Mouse (Mus musculus): ENCODE data around the gene Palm.

Gene Palm

DNA sequence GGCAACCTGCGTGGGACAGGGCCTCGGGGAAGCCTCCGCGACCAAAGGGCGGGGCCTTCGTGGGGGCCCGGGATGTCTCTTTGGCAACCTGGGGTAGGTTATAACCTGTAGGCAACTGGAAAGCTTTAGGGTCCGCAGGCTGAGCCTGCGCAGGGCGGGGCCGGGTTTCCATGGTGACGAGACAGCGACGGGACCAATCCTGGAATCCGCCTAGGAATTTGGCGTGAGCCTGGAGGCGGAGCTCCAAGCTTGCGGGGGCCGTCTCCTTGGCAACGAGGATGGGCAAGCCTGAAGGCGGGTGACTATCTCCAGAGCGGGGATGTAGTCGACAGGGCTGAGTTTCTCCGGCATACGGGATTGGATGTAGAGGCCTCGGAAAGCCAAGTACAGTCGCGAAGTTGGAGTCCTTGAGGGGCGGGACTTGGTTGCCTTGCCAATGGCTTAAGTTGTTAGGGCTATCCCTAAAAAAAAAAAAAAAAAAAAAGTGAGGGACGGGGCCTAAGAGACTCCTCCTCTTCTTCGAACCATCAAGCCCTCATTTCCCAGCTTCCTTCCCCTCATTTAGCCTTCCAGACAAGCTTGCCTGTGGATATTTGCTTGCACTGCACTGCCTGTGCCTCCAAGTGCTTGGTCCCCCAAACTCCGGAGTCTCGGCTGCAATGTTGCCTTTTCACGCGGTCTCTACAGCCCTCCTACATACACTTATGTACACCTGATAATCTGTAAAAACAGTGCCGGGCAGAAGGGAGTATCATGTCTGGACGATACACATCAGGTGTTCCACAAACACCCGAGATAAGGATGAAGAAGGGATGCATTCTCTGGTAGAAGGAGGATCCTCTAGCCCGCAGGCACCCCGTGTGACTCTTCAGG, 25.8 kb upstream of the Palm start:
- in situ Hi-C loops (cut with MboI; ENCODE audit: low pct_unique_long_range_greater_than_20kb in 1 of 2, low sequenced_read_pairs in 2 of 2, unreplicated experiment in 1 of 2): no loop called here

DNA sequence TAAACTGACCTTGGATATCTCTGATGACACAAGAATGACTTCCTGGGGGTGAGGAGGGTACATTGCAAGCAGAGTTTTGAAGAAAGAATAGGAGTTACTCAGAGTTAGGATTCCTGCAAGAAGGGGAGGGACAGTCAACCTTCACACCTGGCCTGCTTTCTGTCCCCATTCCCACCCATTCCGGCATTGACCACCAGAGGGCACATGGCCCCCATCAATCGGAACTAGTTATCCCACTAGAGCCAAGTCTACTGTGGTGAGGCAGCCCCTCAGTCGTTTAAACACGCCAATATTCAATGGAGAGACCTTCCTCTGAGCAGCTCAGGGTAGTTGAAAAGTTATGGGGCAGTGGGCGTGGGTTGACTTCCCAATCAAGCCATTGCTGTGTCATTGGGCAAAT, 25.0 kb upstream of the Palm start:
- in situ Hi-C loops (cut with MboI; ENCODE audit: low pct_unique_long_range_greater_than_20kb in 1 of 2, low sequenced_read_pairs in 2 of 2, unreplicated experiment in 1 of 2): no loop called here

DNA sequence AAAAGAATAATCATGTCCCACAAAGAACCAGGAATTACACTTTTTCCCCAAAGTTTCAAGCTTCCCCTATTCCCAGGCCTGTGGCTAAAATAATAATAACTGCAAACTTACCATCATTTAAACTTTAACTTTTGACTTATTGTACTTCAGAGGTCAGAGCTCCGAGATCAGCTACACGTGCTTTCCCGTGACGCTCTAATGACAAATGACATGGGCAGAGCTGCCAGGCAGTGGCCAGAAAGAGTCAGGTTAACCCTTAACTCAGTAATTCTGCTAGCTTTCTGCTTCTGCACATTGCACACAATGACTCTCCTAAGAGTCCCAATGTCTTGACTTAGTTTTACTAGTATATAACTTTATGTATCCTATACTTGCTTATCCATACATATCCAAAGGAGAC, 24.0 kb upstream of the Palm start:
- in situ Hi-C loops (cut with MboI; ENCODE audit: low pct_unique_long_range_greater_than_20kb in 1 of 2, low sequenced_read_pairs in 2 of 2, unreplicated experiment in 1 of 2): no loop called here

DNA sequence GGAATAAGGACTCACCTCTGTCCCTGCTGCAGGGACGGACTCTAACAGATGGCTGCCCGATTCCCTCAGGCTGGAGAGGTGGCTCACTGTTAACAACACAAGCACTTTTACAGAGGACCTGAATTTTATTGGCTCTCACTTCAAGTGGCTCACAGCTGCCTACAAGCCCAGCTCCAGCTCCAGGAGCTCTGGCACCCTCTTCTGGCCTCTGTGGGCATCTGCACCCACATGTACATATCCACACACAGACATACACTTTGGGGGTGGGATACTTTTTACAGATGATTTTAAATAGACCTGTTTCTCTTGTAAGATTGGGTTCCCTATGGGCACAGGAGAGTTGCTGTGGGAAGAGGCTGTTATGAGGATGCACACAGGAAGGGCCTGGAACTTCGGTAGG, 21.1 kb upstream of the Palm start:
- in situ Hi-C loops (cut with MboI; ENCODE audit: low pct_unique_long_range_greater_than_20kb in 1 of 2, low sequenced_read_pairs in 2 of 2, unreplicated experiment in 1 of 2): no loop called here

DNA sequence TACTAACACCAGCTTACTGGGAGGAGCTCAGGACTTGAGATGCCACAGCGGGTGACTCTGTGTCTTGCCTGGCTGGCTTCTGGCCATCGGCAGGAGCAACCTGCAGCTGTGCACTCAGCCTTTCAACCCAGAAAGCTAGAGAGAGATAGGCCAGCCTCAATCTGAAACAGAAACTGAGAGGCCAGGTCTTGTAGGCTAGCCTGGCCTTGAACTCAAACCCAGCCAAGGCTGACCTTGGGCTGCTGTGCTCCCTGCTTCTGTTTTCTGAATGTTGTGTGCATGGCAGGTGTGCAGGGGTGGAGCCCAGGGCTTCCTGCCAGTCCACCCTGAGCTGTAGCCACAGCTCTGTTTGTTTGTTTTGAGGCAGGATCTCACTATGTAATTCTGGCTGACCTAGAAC, 20.2 kb upstream of the Palm start:
- in situ Hi-C loops (cut with MboI; ENCODE audit: low pct_unique_long_range_greater_than_20kb in 1 of 2, low sequenced_read_pairs in 2 of 2, unreplicated experiment in 1 of 2): no loop called here

DNA sequence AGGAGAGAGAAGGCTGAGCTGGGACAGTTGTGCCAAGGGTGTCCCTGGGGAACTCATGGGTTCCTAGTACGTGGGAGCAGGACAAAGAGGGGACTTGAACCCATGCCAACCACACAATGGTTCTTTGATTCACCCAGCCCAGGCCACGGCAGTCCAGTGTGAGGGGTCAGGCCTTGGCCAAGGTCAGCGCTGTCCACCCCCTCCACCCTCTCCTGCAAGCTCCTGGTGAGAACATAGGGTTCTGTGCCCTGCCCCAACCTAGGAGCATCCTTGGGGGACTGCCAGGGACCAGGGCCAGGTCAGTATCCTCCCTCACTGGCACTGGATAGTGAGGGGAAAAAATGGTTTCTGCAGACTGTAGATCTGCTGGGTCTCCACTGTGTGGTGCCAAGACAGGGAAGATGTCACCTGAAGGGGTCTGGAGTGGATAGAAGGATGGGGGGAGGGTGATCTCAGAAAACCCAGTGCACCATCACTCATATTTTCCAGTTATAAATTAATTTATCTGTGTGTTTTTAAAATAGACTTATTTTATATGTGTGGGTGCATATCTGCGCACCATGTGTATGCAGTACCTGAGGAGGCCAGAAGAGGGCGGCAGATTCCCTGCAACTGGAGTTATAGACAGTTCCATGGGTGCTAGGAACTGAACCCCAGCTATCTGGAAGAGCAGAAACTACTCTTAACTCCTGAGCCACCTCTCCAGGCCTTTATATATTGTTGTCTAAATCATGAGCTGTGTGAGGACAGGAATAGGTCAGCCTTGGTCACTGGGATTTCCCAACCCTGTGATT, 18.7 kb upstream of the Palm start:
- in situ Hi-C loops (cut with MboI; ENCODE audit: low pct_unique_long_range_greater_than_20kb in 1 of 2, low sequenced_read_pairs in 2 of 2, unreplicated experiment in 1 of 2): no loop called here

DNA sequence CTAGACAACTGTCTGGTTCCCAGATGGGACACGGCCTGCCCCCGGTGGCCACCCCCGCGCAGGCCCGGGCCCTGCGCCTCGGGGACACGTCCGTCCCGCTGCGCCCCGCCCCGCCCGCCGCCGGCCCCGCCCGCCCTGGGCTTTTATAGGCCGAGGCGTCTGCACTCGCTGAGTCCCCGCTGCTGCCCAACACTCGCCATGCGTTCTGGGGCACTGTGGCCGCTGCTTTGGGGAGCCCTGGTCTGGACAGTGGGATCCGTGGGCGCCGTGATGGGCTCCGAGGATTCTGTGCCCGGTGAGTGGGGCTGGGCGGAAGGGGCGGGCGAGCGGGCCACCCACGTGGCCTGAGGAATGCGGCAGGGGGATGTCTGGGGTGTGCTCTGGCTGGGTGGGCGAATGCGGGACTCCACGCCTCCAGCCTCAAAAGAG, 16.3 kb upstream of the Palm start, which contains the start of gene Fstl3:
Fstl3 (plus strand) TSS at position 170 of the 429 bp plus-strand sequence.
- in situ Hi-C loops (cut with MboI; ENCODE audit: low pct_unique_long_range_greater_than_20kb in 1 of 2, low sequenced_read_pairs in 2 of 2, unreplicated experiment in 1 of 2): no loop called here

DNA sequence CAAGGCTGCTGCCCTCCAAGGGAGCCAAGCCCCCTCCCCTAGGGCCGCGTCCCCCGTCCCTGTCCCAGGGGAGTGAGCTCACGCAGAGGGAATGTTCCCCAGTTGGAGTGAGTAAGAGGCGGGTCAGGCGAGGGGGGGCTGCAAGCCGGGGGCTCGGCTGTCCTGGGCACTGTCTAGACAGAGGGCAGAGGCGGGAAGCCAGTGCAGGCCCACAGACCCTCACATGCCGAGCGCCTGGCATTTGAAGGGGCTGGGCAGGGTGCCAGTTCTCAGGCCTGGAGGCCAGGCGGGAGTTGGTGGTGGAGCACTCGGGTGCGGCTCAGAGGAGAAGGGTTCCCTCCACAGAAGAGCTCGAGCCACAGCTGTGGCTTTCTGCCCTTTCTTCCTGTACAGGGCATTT, 15.4 kb upstream of the Palm start:
- in situ Hi-C loops (cut with MboI; ENCODE audit: low pct_unique_long_range_greater_than_20kb in 1 of 2, low sequenced_read_pairs in 2 of 2, unreplicated experiment in 1 of 2): no loop called here

DNA sequence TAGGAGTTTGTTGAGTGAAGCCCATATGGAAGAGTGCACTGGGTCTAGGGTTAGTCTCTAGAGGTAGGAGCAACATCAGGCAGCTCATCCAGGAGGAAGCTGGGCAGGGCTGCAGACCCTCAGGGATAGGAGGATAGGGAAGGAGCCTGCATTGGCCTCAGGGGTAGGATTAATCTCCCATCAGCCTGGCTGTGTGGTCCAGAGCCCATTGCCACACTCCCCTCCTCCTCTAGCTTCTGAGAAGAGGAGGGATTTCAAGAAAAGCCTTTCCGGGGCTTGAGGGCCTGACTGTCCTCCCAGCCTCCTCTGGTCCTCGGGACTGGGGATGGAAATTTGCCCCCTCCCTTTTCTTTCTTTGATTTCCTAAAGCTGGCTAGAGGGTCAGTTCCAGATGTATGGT, 14.2 kb upstream of the Palm start:
- in situ Hi-C loops (cut with MboI; ENCODE audit: low pct_unique_long_range_greater_than_20kb in 1 of 2, low sequenced_read_pairs in 2 of 2, unreplicated experiment in 1 of 2): no loop called here

DNA sequence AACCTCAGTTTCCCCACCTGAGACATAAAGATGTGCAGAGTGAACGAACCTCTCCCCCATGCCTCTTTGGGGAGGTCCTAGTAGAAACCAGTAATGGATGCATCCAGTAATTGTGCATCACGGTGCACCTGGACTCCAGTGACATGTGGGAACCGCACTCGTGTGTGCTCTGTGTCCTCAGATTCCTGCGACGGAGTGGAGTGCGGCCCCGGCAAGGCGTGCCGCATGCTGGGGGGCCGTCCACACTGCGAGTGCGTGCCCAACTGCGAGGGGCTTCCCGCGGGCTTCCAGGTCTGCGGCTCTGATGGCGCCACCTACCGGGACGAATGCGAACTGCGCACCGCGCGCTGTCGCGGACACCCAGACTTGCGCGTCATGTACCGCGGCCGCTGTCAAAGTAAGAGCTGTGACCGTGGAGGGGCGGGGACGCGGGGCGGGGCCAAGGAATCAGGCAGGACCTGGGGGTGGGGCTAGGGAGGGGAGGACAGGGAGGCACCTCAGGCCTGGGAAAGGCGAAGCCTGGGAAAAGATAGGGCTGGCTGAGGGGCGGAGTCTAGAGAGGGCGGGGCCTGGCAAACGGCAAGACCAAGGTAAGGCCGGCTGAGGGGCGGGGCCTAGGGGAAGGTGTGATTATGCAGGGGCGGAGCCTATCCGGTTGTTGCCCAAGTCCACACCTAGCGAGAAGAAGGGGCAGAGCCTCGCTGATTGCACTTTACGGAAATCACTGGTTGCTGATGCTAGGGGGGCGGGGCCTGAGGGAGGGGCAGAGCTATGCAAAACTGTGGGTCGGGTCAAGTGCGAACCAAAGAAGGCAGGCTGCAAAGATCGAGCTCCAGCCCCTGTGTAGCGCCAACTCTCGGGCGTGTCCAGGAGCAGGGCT, 13.3 kb upstream of the Palm start:
- in situ Hi-C loops (cut with MboI; ENCODE audit: low pct_unique_long_range_greater_than_20kb in 1 of 2, low sequenced_read_pairs in 2 of 2, unreplicated experiment in 1 of 2): no loop called here

DNA sequence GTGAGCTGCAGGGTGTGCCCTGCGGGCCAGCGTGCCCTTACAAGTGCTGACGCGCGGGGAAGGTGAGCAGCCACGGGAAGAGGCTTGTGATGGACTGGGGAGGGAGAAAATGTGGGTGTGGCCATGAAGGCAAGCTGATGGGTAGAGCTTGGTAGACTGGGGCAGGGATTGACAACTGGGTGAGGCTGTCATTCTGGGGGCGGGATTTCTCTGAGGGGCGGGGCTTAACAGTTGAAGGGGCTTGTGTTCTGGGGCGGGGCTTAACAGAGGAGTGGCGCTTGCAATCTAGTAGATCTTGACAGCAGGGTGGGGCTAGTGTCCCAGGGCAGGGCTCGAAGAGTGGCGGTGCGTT, 12.7 kb upstream of the Palm start:
- in situ Hi-C loops (cut with MboI; ENCODE audit: low pct_unique_long_range_greater_than_20kb in 1 of 2, low sequenced_read_pairs in 2 of 2, unreplicated experiment in 1 of 2): no loop called here

DNA sequence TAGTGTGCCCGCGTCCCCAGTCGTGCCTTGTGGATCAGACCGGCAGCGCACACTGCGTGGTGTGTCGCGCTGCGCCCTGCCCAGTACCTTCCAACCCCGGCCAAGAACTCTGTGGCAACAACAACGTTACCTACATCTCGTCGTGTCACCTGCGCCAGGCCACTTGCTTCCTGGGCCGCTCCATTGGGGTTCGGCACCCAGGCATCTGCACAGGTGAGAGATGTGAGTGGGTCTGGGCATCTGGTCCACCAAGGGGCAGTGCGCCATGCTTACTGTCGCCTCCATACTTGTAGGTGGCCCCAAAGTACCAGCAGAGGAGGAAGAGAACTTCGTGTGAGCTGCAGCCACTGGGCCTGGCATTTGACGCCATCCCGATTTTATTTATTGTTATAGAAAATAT, 12.2 kb upstream of the Palm start:
- in situ Hi-C loops (cut with MboI; ENCODE audit: low pct_unique_long_range_greater_than_20kb in 1 of 2, low sequenced_read_pairs in 2 of 2, unreplicated experiment in 1 of 2): no loop called here

DNA sequence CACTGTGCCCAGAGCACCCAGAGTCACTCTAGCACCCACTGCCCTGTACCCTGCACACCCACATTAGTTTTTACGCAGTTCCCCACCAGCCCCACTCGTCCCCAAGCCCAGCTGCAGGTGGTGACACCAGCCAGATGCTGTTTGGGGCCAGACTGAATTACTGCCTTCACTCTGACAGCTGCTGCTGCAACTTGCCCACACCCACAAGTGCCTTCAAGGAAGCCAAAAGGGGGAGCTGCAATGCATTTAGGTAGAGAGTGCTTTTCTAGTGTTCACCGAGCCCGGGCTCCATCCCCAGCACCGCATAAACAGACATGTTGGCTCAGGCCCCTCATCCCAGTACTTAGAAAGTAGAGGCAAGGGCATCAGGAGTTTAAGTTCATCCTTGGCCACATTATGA, 11.4 kb upstream of the Palm start:
- in situ Hi-C loops (cut with MboI; ENCODE audit: low pct_unique_long_range_greater_than_20kb in 1 of 2, low sequenced_read_pairs in 2 of 2, unreplicated experiment in 1 of 2): no loop called here

DNA sequence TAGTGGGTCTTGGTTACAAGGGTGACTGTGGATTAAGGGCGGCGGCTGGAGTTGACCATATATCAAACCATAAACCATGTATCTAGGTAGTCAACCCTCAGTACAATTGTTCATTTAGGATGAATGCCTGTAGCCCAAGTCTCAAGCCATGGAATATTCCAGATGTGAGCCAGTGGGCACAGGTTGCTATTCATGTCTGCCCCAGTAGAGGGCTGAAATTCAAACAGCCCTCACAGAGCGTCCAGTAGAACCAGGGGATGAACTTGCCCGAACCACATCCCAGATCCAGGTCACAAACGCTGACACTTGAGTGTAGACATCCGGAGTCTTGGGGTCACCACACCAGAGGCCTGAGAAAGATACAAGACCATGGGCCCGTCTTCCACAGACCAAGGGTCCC, 10.3 kb upstream of the Palm start:
- in situ Hi-C loops (cut with MboI; ENCODE audit: low pct_unique_long_range_greater_than_20kb in 1 of 2, low sequenced_read_pairs in 2 of 2, unreplicated experiment in 1 of 2): no loop called here

DNA sequence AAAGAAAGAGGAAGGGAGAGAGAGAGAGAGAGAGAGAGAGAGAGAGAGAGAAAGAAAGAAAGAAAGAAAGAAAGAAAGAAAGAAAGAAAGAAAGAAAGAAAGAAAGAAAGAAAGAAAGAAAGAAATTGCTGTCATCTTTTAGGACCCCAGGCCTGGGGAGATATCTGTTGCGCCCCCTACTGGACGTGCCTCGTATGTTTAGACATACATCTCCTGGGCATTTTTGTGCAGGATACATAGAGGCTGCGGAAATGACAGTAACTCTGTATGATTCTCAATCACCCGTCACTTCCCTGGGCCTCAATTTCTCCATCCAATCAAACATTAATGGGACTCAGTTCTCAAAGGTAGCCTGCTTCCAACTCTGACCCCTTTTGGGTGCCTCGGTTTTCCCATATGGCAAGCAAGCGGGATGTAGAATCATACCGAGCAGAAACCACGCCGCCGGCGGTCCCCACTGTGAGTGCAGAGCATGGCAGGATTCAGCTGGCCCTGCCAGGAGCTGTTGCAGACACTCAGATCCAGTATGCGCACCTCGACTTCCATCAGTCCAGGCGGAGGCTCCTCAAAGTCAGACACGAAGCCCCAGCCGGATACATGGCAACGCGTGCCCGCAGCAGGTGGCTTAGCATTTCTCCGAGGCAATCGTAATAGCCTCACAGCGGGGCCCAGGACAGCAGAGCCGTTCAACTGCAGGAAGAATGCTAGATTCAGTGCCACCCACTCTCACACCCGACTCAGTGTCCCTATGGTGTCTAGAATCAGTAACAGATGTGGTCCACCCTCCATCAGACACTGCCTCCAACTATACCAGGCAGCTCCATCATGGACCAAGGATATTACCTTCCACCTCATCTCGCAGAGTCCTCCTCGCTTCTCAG, 9.2 kb upstream of the Palm start:
- in situ Hi-C loops (cut with MboI; ENCODE audit: low pct_unique_long_range_greater_than_20kb in 1 of 2, low sequenced_read_pairs in 2 of 2, unreplicated experiment in 1 of 2): no loop called here

DNA sequence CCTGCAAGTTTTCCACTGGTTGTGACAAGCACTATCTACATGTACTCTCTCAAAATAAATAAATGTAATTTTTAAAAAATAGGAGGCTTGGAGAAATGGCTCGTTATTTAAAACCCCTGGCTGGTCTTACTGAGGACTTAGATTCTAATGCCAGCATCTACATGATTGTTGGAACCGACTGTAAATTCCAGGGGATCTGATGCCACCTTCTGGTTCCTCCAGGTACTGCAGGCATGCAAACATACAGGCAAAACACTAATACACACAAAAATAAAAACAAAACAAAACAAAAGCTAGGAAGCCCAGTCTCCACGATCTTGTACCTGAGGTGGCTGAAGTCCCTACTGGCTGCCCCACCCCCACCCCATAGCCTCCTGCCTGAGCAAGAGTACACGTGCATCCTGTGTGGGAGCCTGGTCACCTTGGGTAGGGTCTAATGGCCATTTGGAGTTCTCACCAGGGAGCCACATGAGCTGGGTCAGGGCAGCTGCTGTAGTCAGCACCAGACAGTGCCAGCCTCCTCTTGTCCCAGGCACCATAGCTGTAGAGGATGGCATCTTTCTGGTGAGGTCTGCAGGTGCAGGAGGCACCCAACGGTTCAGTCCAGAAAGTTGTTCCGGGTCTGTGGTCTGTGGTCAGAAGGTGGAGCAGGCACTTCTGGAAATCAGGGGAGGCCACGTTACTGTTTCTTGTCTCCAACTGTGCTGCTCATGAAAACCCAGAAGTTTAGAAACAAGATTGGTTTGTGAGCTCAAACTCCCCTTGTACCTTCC, 4.8 kb upstream of the Palm start:
- in situ Hi-C loops (cut with MboI; ENCODE audit: low pct_unique_long_range_greater_than_20kb in 1 of 2, low sequenced_read_pairs in 2 of 2, unreplicated experiment in 1 of 2): no loop called here

DNA sequence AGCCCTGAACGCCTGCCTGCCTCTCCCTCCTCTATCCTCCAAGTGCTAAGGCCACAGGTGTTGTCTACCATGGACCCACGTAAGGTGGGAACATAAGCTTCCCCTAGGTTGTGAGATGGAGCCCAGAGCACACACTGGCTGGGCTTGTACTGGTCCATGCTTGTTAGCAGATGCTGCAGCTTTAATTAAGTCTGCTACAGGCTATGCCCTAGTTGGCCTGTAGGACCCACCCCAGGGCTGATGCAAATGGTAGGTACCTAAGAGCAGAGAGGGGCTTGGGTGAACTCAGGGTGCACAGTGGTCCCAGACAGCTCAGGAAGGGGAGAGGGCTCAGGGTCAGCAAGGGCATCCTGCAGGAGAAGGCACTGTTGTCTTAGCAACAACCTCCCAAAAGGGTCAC, 3.8 kb upstream of the Palm start:
- in situ Hi-C loops (cut with MboI; ENCODE audit: low pct_unique_long_range_greater_than_20kb in 1 of 2, low sequenced_read_pairs in 2 of 2, unreplicated experiment in 1 of 2): no loop called here

Data from mouse embryonic stem cell (cell line).